Mouse (Mus musculus): ENCODE measurements around the gene Cacna1e. TPM values are rescaled to one million over a fixed set of nuclear protein-coding genes. Genes with fewer than 3 reads are reported as not detected.
A peak's percentile ranks its signal among the peaks of the same experiment; 100 is the strongest.

Gene Cacna1e
- polyA plus RNA-seq, 1 experiment from 2014 or later: 3.2 TPM

GRCm38 (mm10) chr1:154622666-154623653 is 261.3 kb downstream of the Cacna1e start:
- no peak for ATAC-seq (ENCODE audit: low FRiP score)
- Histone ChIP-seq H3K36me3 (replicated peaks) (no peaks in the 10 kb centered on the region), H3K9ac (no peak overlapping the region), H3K4me2 (no peak overlapping the region), H3K27ac (no peak overlapping the region), H3K27me3 (no peaks in the 10 kb centered on the region), H3K4me3 (replicated peaks) (no peak overlapping the region), H3K9me3 (no peaks in the 10 kb centered on the region), H3K4me1 (0 out of 2 replicates have a peak, but pooled peaks cover under 1% of the 10 kb centered on the region)
- 85% methylated on average over 16 of the region's 16 CpGs for WGBS

GRCm38 (mm10) chr1:154617743-154618455 is 266.4 kb downstream of the Cacna1e start:
- Histone ChIP-seq H3K27me3 (no peaks in the 10 kb centered on the region), H3K27ac (no peak overlapping the region), H3K4me2 (no peak overlapping the region), H3K9ac (no peak overlapping the region), H3K36me3 (replicated peaks) (no peaks in the 10 kb centered on the region), H3K9me3 (no peaks in the 10 kb centered on the region), H3K4me1 (0 out of 2 replicates have a peak, but pooled peaks cover 3% of the 10 kb centered on the region), H3K4me3 (replicated peaks) (no peak overlapping the region)
- no peak for ATAC-seq (ENCODE audit: low FRiP score)
- 66% methylated on average over 7 of the region's 7 CpGs for WGBS

- no peak for ATAC-seq (ENCODE audit: low FRiP score)
- Histone ChIP-seq H3K9me3 (no peaks in the 10 kb centered on the region), H3K27ac (no peak overlapping the region), H3K36me3 (replicated peaks) (no peaks in the 10 kb centered on the region), H3K9ac (no peak overlapping the region), H3K4me1 (0 out of 2 replicates have a peak, but pooled peaks cover 3% of the 10 kb centered on the region), H3K4me3 (replicated peaks) (no peak overlapping the region), H3K4me2 (no peak overlapping the region), H3K27me3 (no peaks in the 10 kb centered on the region)
- 63% methylated on average over 7 of the region's 7 CpGs for WGBS
Measured at GRCm38 (mm10) chr1:154615759-154616158, 268.5 kb downstream of the Cacna1e start.

DNA sequence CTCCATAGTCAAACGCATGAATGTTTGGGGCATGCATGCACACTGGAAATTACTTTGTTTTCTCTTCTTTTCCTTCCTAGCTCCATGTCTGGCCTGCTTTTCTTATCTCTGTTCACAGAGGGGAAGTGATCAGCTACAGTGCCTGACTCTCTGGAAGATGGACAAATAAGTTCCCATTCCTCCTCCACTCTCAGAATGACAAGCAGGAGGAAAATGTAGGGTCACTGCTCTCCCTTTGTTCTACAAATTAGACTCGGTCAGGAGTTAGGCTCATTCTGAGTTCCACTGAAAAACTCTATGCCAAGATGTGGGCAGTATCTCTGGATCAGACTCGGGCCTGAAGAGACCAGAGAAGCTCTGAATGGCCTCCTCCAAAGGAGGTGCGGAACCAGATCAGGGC is 275.8 kb downstream of the Cacna1e start:
- Histone ChIP-seq H3K4me1 (no peaks in the 10 kb centered on the region), H3K9ac (no peak overlapping the region), H3K4me3 (replicated peaks) (no peak overlapping the region), H3K4me2 (no peak overlapping the region), H3K27me3 (no peaks in the 10 kb centered on the region), H3K27ac (no peak overlapping the region), H3K9me3 (no peaks in the 10 kb centered on the region), H3K36me3 (replicated peaks) (no peaks in the 10 kb centered on the region)
- no peak for ATAC-seq (ENCODE audit: low FRiP score)
- WGBS: 71% methylated on average over 4 of the region's 4 CpGs

DNA sequence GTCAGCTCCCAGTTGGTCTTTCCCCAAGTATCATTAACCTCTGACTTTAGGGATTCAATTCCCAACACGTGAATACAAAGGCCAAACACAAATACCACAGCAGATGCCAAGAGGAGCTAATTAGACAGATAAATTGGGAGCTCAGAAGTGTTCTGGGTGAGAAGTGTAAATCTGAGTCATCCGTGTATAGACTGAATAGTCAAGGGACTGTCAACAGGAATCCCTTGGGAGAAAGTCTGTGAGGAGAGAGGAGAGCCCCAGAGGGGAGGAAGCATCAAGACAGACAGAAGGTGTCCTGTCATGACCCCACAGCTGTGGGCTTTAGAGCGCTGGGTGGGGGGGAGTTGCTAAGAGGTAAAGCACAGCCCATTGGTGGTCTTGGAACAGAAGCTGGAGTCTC is 276.9 kb downstream of the Cacna1e start:
- Histone ChIP-seq H3K36me3 (replicated peaks) (no peaks in the 10 kb centered on the region), H3K9me3 (no peaks in the 10 kb centered on the region), H3K4me3 (replicated peaks) (no peak overlapping the region), H3K4me2 (no peak overlapping the region), H3K9ac (no peak overlapping the region), H3K4me1 (no peaks in the 10 kb centered on the region), H3K27ac (no peak overlapping the region), H3K27me3 (no peaks in the 10 kb centered on the region)
- WGBS: 43% methylated on average over 3 of the region's 3 CpGs
- ATAC-seq (ENCODE audit: low FRiP score): 0 out of 2 replicates have a peak, but pooled peaks have one; percentile 20

DNA sequence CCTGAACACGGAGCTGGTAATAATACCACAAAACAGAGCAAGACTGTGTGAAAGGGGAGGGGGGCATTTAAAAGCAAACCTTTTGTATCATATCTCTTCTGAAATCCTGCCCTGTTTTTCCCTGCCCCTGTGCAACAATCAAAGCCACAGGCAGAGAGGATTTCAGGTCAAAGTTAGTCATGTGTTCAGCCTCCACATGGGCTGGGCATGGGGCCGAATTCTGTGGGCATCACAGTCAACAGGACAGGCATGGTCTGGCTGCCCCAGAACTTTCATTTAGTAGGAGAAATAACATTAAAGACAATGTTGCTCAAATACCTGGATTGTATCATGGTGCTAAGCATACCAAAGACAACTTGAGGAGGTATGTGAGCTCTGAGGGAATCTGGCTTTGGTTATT is 278.7 kb downstream of the Cacna1e start:
- WGBS: 93% methylated on average over 2 of the region's 2 CpGs
- ATAC-seq (ENCODE audit: low FRiP score): no peak
- H3K4me2 ChIP-seq: no peak overlapping the region
- H3K36me3 ChIP-seq (replicated peaks): no peaks in the 10 kb centered on the region
- H3K27ac ChIP-seq: no peak overlapping the region
- H3K4me3 ChIP-seq (replicated peaks): no peak overlapping the region
- H3K9me3 ChIP-seq: no peaks in the 10 kb centered on the region
- no peak overlapping the region for H3K9ac ChIP-seq
- no peaks in the 10 kb centered on the region for H3K4me1 ChIP-seq
- H3K27me3 ChIP-seq: no peaks in the 10 kb centered on the region

DNA sequence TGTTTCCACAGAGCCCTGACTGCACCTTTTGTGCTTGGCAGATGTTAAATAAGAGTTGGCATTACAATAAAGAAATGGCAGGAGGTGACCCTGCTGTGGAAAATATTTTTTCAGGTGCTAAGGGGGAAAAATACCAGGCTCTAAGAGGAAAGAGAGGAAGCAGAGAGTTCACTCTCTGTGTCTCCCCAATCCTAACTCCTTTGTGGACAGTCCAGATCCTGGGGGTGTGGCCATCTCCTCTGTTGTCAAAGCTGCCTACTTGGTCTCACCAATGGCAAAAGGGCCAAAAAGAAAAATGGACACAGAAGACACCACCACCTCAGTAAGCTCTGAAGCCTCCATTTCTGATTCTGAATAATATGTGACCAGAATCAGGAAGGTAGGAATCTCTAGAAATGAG is 280.5 kb downstream of the Cacna1e start:
- H3K9me3 ChIP-seq: no peaks in the 10 kb centered on the region
- H3K4me2 ChIP-seq: no peak overlapping the region
- no peaks in the 10 kb centered on the region for H3K4me1 ChIP-seq
- no peaks in the 10 kb centered on the region for H3K36me3 ChIP-seq (replicated peaks)
- H3K9ac ChIP-seq: no peak overlapping the region
- H3K27ac ChIP-seq: no peak overlapping the region
- H3K27me3 ChIP-seq: no peaks in the 10 kb centered on the region
- H3K4me3 ChIP-seq (replicated peaks): no peak overlapping the region
- no peak for ATAC-seq (ENCODE audit: low FRiP score)

DNA sequence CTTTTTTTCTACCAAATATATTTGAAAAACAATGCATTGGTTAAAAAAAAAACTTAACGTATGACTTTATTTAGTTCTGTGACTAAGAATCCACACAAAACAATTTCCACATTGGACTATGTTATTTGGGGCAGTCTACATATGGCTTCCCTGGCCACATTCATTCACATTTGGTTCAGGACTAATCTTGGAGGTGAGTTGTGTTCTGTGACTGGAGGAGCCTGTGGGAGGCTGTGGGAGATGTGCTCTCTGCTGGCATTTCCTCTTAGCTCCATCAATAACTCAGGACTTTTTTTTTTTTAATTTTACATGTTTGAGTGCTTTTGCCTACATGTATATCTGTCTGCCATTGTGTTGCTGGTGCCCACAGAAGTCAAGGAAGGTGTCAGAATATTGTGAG is 281.8 kb downstream of the Cacna1e start:
- Histone ChIP-seq H3K9ac (no peak overlapping the region), H3K27me3 (no peaks in the 10 kb centered on the region), H3K36me3 (replicated peaks) (no peaks in the 10 kb centered on the region), H3K27ac (no peak overlapping the region), H3K9me3 (no peaks in the 10 kb centered on the region), H3K4me3 (replicated peaks) (no peak overlapping the region), H3K4me1 (no peaks in the 10 kb centered on the region), H3K4me2 (no peak overlapping the region)
- 95% methylated on average over 1 of the region's 1 CpGs for WGBS
- no peak for ATAC-seq (ENCODE audit: low FRiP score)

DNA sequence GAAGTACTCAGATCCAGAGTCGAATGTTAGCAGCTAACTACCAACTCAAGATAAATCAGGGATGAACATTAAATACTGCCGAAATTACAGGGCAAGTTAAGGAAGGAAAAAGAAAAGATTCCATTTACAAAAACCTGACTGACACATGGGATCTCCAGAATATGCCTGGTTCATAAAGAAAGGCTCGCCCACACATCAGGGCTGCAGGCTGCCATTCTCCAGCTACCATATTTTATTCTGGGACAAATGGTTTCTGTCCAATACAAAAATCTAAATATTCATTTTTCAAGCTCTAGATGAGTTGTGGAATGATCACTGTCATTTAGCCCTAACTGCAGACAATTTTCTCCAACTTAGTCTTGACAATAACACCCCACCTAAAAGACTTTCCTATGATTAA is 301.8 kb downstream of the Cacna1e start:
- H3K9ac ChIP-seq: no peak overlapping the region
- ATAC-seq (ENCODE audit: low FRiP score): no peak
- WGBS: 92% methylated on average over 3 of the region's 3 CpGs

DNA sequence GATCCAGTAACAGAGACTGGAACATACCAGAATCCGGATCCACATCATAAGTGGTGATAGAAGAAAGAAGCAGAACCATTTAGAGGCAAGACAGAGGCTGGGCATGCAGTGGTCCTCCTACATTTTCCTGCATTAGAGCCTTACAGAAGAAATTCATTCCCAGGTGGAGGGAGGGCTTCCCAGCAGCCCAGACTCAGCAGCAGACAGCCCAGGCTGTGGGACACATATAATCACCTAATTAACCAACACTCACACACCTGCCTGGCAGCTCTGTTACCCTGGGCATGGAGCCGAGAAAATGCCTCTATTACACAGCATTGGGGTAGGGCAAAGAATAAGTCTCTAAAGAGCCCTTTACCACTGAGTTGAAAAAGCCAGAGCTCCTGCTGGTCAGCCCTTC is 304.4 kb downstream of the Cacna1e start:
- H3K27me3 ChIP-seq: no peaks in the 10 kb centered on the region
- 58% methylated on average over 2 of the region's 2 CpGs for WGBS
- H3K27ac ChIP-seq: no peak overlapping the region
- H3K4me1 ChIP-seq: no peaks in the 10 kb centered on the region
- no peak overlapping the region for H3K4me2 ChIP-seq
- no peak overlapping the region for H3K9ac ChIP-seq
- no peak overlapping the region for H3K4me3 ChIP-seq (replicated peaks)
- no peaks in the 10 kb centered on the region for H3K36me3 ChIP-seq (replicated peaks)
- no peak for ATAC-seq (ENCODE audit: low FRiP score)
- no peaks in the 10 kb centered on the region for H3K9me3 ChIP-seq

More for the DNA sequence above, 301.8 kb downstream of the Cacna1e start:
- Histone ChIP-seq H3K4me3 (replicated peaks) (no peak overlapping the region), H3K4me2 (no peak overlapping the region), H3K36me3 (replicated peaks) (no peaks in the 10 kb centered on the region), H3K27me3 (no peaks in the 10 kb centered on the region), H3K9me3 (no peaks in the 10 kb centered on the region), H3K4me1 (no peaks in the 10 kb centered on the region), H3K27ac (no peak overlapping the region)

DNA sequence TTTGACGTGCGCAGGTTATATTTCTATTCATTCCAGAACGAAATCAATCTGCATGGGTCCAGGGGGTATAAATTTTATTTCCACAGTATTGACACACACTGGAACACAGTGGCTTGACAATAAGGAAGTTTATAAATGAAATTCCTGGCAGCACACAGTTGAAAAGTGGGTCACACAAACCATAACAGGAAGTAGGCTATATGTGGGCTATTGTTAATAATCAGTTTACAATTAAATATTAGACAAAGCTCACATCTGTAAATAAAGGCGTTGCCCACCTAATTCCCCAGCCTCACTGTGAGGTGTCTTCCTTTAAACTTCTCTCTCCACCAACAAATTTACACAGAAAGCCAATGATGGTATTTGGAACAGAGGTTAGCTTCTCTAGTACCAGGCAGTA is 305.6 kb downstream of the Cacna1e start:
- Histone ChIP-seq H3K4me2 (no peak overlapping the region), H3K4me1 (no peaks in the 10 kb centered on the region), H3K4me3 (replicated peaks) (no peak overlapping the region), H3K36me3 (replicated peaks) (no peaks in the 10 kb centered on the region), H3K9ac (no peak overlapping the region), H3K9me3 (no peaks in the 10 kb centered on the region), H3K27me3 (no peaks in the 10 kb centered on the region), H3K27ac (no peak overlapping the region)
- no peak for ATAC-seq (ENCODE audit: low FRiP score)
- WGBS: 88% methylated on average over 4 of the region's 4 CpGs

DNA sequence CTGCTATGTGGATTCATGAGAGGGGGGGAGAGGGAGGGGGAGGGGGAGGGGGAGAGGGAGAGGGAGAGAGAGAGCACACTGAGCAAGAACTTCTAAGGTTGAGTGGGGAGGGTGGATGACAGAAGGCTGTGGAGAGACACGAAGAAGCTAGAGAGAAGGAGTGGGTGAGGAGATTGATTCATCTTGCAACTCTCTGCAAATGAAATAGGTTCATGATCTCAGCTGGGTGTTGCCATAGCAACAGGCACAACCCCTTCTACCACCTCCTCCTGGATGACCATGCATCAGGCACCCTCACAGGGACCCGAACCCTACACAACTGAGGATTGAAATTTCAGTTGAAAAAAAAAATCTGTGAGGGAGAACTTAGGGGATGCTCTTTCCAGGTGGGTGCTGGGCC is 307.9 kb downstream of the Cacna1e start:
- Histone ChIP-seq H3K27me3 (no peaks in the 10 kb centered on the region), H3K9ac (no peak overlapping the region), H3K27ac (no peak overlapping the region), H3K4me1 (no peaks in the 10 kb centered on the region), H3K9me3 (no peaks in the 10 kb centered on the region), H3K36me3 (replicated peaks) (no peaks in the 10 kb centered on the region), H3K4me3 (replicated peaks) (no peak overlapping the region), H3K4me2 (no peak overlapping the region)
- ATAC-seq (ENCODE audit: low FRiP score): no peak
- WGBS: 76% methylated on average over 2 of the region's 2 CpGs

Data from forebrain, embryonic 12.5 days (tissue).